Mouse (Mus musculus): ENCODE measurements at regions not wholly inside any gene's neighbourhood (a gene's known extent, or its start where the extent isn't known, plus 50 kb on each side); places are given as distances from the start of the nearest gene placed in this dataset.

DNA sequence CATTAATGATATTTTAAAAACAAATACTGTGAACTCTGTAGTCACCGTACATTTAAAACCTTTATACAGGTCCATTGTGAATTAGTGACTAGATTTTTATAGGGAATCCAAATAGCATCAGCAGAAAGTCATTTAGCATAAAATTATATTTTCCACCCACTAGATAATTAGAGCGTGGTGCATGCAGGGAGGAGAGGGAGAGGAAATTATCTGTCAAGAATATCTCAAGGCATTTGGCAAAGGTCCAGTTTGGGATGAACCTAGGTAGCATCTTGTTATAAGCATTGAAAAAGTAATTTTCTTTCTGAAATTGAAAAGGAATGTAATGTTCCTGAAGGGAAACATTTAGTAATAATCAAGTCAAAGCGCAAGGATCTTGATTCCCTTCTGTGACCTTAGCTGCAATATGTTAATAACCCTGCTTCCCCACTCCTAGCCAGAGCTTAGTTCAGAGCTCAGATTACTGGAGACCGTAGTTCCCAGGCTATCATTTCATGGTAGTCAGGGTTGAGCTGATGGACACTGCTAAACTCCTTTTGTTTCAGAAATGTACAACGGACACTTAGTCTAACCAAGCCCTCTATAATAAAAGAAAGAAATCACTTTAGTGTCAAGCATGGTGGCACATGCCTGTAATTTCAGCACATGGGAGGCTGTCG is 200.8 kb upstream of the Slc39a10 start:
- no peak for DNase-seq (ENCODE audit: low spot score)

DNA sequence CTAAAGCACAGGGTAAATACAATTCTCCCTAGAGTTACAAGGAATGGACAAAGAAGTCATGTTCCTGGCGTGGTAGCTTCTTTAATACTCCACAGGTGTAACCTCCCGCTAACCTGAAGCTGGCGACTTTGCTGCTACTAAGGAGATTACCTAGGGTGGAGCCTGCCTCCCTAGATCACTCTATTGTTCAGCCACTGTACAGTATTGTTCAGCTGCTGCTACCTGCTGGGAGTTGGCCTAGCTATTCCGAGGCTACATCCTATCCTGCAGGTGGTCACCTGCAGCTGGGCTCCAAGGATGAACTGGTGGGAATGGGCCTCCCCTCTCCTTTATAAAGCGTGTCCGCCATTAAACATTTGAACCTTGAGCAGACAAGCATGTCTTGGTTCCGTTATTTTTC is 183.8 kb upstream of the Slc39a10 start:
- DNase-seq (ENCODE audit: low spot score): no peak

DNA sequence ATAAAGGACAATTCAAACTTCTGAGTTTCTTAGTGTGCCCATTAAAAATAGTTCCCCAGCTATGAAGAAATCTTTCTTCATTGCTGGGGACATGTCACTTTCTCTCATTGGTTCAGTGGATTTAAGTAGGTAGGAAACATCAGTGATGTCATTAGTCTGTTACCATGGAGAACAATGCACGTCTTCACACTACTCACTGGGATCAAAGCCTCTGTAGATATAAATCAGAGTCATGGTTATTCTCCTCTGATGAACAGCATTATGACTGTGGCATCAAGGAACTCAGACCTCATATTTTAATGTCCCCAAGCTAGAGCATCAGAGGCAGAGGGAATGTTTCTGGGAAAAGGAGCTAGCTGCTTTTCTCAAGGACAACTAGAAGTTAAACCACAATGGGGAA is 165.5 kb upstream of the Slc39a10 start:
- DNase-seq (ENCODE audit: low spot score): no peak

DNA sequence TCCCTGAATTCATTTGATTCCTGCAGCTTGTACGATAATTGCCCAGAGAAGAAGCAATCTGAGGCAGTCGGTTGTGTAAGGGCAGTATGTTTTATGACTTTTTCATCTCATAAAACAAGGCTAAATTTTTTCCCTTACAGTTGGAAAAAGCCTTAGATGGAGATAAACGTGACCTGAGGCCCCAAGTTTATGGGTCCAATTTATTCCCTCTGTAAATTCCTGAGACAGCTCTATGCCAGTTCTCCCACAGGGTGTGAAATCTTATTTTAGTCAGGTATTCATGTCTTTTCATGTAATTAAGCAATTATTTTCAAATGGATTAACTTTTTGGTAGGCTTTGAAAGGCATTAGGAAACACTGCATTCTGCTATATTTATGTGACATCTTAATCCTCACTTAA is 164.7 kb upstream of the Slc39a10 start:
- DNase-seq (ENCODE audit: low spot score): no peak

DNA sequence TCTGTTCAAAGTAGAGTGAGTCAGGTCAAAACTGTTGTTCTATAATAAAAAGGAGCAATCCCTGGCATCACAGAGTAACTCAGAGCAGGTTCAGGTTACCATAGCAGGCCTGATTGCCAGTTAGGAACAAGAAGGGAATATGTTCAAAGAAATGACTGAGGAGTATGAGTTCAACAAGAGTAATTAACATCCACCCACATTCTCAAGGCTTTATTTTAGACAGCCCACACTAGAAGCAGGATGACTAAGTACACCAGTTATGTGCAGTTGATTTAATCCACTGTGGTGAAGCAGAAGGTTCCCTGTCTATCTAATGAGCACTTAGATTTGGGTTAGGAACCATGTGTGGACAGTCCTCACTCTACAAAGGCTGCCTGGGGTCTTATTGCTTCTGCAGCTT is 158.5 kb upstream of the Slc39a10 start:
- no peak for DNase-seq (ENCODE audit: low spot score)

DNA sequence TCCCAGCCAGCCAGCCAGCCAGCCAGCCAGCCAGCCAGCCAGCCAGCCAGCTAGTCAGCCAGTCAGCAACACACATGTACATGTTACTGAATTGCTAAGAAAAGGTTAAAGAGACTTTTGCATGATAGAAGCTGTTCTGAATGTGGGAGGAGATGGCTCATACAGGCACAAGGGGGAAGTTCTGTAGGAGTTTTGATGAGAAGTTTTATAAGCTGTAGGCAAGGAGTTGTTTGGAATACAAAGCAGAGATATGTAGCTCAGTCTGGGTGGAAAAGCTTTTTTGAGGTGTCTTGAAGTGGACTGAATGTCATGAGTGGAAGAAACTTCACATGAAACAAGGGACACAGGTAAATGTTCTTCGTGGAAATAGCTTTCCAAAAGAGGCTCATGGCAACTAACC is 157.8 kb upstream of the Slc39a10 start:
- no peak for DNase-seq (ENCODE audit: low spot score)

DNA sequence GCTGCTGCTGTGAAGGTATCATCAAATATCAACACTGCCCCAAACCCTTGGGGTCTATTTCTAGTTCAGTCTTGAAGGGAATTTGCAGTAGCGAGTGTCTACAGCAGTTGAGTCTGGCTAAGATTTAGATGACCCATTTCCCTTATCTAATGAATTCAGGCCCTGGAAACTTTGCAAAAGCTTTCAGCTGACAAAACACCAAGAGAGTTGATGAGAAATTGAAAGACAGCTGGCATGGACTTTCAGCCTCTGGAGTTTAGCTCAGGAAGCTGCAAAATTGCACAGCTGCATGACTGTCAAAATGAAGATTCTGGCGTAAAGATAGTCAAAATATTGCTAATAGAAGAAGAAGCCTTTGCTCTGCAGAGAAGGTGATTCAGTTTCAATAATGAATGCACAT is 144.9 kb upstream of the Slc39a10 start:
- DNase-seq (ENCODE audit: low spot score): no peak

DNA sequence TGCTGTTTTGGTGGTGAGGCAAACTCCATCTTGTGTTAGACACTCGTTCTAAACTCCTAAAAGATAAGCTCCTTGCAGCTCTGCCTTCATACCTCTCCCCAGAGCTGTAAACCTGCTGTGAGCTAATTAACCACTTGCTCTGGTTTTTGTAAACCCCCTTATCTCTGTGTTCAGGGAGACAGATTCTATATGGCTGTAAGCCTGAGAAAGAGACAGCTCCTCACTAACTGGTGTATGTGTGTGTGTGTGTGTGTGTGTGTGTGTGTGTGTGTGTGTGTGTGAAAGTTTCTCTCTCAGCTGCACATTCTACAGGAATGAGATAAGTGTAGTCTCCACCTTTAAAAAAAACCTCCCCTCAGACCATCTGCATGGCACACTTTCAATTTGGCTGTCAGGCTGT is 126.7 kb upstream of the Slc39a10 start:
- peak; percentile 2 for DNase-seq (ENCODE audit: low spot score)

DNA sequence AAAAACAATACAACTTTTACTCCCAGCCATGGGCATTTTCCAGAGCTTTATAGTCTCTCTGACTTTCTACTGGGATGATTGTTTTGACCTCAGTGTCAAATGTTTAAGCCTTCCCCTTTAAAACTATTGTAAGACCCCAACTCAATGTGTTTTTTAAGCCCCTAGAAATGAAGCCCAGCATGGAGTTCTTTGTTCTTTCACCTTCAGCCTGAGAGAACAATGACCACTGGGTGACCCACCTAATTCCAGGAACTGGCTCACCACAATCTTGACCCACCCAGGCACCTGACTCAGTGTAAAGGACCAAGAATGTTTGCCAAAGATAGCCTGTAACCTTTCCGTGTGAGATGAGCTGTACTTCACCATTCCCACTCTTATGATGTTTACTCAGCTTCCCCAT is 121.9 kb upstream of the Slc39a10 start:
- DNase-seq (ENCODE audit: low spot score): no peak

DNA sequence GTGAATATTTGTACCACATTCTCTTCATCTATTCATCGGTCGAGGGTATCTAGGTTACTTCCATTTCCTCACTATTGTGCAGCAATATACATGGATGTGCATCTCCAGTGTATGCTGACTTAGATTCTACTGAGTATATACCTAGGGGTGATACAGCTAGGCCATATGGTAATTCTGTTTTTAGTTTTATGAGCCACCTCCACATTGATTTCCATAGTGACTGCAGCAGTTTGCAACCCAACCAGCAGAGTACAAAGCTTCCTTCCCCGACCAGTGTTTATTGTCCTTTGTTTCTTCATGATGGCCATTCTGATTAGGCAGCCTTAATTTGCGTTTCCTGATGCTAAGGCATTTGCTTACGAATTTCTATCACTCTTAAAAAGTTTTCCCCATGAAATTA is 111.1 kb upstream of the Slc39a10 start:
- DNase-seq (ENCODE audit: low spot score): no peak

DNA sequence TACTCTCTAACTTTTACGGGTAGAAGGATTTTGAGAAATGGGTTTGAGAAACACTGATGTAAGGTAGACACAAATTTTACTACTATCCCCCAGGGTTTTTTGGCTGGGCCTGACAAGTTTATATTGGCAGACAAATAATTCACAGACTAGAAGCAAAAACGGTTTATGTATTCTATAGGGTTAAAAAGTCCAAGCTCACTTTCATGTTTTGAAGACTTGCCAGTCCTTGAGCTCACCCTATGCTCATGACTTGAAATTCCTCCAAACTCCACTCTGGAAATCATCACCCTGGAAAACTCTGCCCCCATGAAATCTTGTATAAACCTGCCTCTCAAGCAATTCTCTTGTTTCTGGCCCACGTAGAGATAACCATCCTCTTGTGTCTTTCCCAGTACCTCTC is 106.7 kb upstream of the Slc39a10 start:
- DNase-seq (ENCODE audit: low spot score): no peak

DNA sequence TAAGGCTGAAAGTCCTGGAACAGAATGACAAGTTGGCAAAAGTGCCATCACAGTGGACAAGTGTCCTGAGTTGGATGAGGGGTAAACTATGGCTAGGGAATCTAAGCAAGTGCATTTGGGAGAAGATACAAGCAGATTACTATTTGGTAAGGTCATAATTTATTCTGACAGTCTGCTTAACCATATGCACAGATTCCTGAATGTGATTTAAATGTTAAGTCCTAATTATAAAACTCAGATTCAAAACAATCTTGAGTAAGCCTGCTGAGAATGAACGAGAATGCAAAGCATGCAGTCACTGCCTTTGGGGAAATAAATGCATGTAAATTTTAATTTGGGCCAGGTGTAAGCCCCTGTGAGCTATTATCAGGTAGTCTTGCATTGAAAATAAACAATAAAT is 93.3 kb upstream of the Slc39a10 start:
- DNase-seq (ENCODE audit: low spot score): no peak

DNA sequence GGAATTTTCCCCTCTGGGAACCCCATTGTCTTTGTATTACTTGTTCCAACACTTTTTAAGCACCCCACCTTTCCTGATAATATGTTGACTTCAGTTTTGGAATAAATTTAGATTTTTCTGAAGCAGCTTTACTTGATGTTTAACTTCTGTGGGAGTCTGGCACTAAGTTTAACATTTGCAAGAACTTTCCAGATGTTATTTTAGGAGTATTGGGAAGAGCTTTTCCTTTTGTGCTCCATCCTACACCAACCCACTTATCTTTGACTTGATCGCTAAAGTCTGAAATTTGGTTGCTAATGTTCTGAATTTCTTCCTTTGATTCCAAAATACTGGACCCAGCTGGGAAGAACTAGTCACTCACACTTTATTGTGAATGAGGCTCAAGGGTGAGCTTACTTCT is 90.4 kb upstream of the Slc39a10 start:
- no peak for DNase-seq (ENCODE audit: low spot score)

DNA sequence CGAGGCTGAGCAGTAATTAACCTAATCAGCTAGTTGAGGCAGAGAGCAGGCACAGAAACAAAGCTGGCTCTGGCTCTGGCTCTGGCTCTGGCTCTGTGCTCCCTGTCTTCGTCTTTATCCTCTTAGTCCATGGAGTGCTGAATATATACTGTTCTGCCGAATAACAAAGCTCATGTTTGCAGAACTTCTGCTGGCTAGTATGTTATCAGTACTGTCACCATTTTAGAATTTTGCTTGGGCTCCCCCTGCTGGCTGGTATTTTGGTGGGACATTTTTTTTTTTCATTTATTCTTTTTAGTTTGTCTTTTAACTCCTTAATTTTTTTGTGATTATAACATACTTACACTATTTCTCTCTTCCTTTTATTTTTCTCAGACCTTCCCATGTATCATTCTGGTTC is 77.8 kb upstream of the Slc39a10 start:
- peak; percentile 52 for DNase-seq (ENCODE audit: low spot score)

DNA sequence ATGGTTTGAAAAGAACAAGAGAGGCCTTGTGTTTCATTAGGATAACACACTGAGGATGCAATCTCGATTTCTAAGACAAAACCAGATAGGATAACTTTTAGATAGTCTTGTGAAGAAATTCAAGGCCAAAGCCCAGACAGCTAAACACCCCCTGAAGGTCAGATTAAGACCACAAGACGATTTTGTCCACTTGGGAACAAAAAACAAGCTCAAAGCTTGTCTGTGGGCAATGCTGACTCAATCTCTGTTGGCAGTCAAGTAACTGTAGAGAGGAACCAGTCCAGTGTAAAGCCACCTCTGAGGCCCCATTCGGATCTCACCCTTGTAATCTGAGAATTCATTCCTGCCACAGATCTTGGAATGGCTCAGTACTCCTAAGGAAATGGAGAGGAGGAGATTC is 75.7 kb upstream of the Slc39a10 start:
- no peak for DNase-seq (ENCODE audit: low spot score)

DNA sequence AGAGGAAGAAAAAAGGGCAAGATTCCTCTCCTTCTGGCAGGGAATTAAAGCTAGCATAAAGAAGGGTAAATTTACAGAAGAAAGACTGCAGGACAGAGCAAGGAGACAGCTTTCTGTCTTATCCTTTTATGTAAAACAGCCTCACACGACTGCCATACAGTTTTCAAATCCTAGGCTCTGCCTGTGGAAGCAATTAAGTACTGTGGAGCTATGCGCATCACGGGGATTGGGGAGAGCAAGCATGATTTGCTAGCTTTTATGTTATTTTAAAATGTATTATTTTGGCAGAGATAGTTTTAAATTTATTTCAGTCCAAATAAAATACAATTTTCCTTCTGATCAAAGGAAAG is 74.2 kb upstream of the Slc39a10 start:
- no peak for DNase-seq (ENCODE audit: low spot score)

DNA sequence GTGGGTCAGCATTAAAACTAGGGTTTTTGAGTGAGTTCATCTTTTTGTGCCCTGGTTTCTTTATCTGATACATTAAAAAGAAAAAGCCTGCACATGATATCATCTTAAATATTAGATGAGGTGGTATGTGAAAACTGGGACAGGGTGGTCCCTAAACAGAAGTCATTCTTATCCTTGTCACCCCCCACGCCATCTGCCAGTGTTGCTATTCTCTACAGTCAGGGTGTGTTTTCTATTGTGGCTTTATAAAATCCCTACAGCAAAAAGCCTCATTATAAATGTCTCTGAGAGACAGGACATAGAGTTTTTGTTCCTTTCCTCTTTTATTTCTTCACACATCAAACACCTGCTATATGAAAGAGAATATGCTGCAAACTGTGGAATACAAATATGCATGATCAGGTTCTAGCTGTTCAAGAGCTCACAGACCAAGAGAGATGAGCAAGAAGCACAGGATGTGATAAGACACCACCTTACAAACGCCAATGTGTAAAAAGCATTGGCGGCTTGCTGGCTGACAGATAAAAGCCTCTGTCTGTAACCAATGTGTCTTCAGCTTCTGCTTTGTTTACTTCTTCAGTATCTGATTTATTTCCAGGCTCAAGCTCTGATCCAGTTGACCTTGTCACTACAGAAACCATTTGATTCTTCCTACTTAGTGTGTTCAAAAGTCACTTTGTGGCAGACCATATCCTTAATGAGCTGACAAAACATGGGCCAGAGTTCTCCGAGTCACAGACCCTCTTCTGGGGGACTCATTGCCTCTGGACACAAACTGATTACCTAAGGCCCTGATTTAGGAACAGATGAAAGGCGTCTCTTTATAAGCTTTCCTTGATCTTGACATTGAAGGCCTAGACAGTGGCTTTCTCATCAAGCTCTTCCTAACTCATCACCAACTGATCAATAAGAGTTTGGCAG is 73.6 kb upstream of the Slc39a10 start:
- no peak for DNase-seq (ENCODE audit: low spot score)

DNA sequence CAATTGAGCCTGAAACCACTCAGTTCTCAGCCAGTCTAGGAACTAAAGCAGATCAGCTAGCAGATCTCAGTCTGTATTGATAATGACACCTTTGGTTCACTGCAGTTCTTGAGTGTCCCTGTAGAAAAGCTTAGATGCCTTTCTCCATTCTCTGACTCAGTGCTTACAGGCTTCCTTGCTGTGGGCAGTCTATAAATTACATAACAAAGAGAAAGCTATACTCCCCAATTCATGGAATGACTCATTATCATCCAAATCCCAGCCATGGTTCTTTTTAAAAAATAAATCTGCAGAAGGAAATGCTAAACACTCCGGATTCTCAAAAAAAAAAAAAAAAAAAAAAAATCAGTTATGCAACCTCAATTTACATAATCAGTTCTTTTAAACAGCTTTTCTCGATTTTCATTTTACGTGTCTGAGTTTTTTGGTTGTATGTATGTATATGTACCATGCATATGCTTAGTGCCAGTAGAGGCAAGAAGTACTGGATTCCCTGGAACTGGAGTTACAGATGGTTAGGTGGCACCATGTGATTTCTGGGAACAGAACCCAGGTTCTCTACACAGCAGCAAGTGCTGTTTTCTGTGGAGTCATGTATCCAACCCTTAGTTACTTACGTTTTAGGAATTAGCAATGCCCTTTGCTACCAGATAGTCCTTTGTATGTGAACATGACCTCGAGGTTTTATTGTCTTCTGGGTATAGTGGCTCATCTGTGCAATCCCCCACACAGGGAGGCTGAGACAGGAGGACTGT is 71.5 kb upstream of the Slc39a10 start:
- no peak for DNase-seq (ENCODE audit: low spot score)
